Mouse (Mus musculus) hindbrain, embryonic 16.5 days (tissue): ENCODE measurements around the gene Fbln1. TPM values are rescaled to one million over a fixed set of nuclear protein-coding genes. Genes with fewer than 3 reads are reported as not detected.
A peak's percentile ranks its signal among the peaks of the same experiment; 100 is the strongest.
"Not testable (repeated sequence)": the region's sequence is repeated elsewhere in the genome, so short reads cannot be mapped to it uniquely, and the experiment has no call there.

Experiments used
- ATAC-seq: fragments of 200-750 bp; cut with Nextera tagmentation; 2 replicates; pipeline ENCODE4 v1.8.0; 2017; ENCODE audit warnings: moderate TSS enrichment, moderate library complexity
- H3K27ac ChIP-seq: fragments of 300-500 bp; sonication (generic); 2 replicates; pipeline ENCODE4 v1.5.1; 2014; ENCODE audit warnings: low read depth, mild to moderate bottlenecking, control low read depth, low read length, moderate library complexity
- H3K27me3 ChIP-seq: fragments of 300-500 bp; sonication (generic); replicated peaks from 2 replicates; pipeline ENCODE4 v1.6.1; 2014; ENCODE audit warnings: low read length; ENCODE audit not compliant: control insufficient read depth, insufficient read depth
- H3K36me3 ChIP-seq: fragments of 300-500 bp; sonication (generic); 2 replicates; pipeline ENCODE4 v1.6.1; 2014; ENCODE audit warnings: mild to moderate bottlenecking, low read length, moderate library complexity, mixed read lengths; ENCODE audit not compliant: control insufficient read depth, insufficient read depth
- H3K4me1 ChIP-seq: fragments of 300-500 bp; sonication (generic); 2 replicates; pipeline ENCODE4 v1.6.1; 2014; ENCODE audit warnings: low read depth, low read length; ENCODE audit not compliant: control insufficient read depth, insufficient read depth
- H3K4me2 ChIP-seq: fragments of 300-500 bp; sonication (generic); 2 replicates; pipeline ENCODE4 v1.6.1; 2014; ENCODE audit warnings: mild to moderate bottlenecking, low read length, control low read depth, moderate library complexity
- H3K4me3 ChIP-seq: fragments of 300-500 bp; sonication (generic); 2 replicates; pipeline ENCODE4 v1.5.1; 2014; ENCODE audit warnings: mild to moderate bottlenecking, low read length, control low read depth, moderate library complexity
- H3K9ac ChIP-seq: fragments of 300-500 bp; sonication (generic); 2 replicates; pipeline ENCODE4 v1.6.1; 2014; ENCODE audit warnings: low read depth, mild to moderate bottlenecking, control low read depth, low read length, moderate library complexity
- H3K9me3 ChIP-seq: fragments of 300-500 bp; sonication (generic); 2 replicates; pipeline ENCODE4 v1.6.1; 2014; ENCODE audit warnings: mild to moderate bottlenecking, low read length, moderate library complexity; ENCODE audit not compliant: control insufficient read depth
- WGBS: fragments of 180-500 bp; shearing (Covaris S2); extraction: QIAGEN DNeasy Blood & Tissue Kit; methylation state at CpG from one replicate; pipeline ENCODE4 v1.1.7; 2014; 5-methylcytosine and 5-hydroxymethylcytosine counted together
- polyA plus RNA-seq: library from polyadenylated mRNA; unstranded; fragments of >200 nt; fragmentation: Nextera tagmentation; extraction: Ambion mirVana; gene quantifications from 2 replicates; pipeline ENCODE4 v1.2.1, GENCODE M21; 2015

Fbln1 gene
- polyA plus RNA-seq, 1 experiment from 2014 or later = 52.0 TPM

- no peak overlapping the region for H3K4me2 ChIP-seq
- ATAC-seq = no peak
- WGBS = 55% methylated on average over 10 of the region's 10 CpGs
- no peak overlapping the region for H3K9ac ChIP-seq
- H3K27me3 ChIP-seq = no peaks in the 10 kb centered on the region
- no peak overlapping the region for H3K4me3 ChIP-seq
- H3K9me3 ChIP-seq = no peaks in the 10 kb centered on the region
- H3K36me3 ChIP-seq = no peaks in the 10 kb centered on the region
- H3K27ac ChIP-seq = no peak overlapping the region
- no peaks in the 10 kb centered on the region; the same call in 1 of the 2 replicates for H3K4me1 ChIP-seq
Measured at GRCm38 (mm10) chr15:85311058-85311657, 105.4 kb downstream of the Fbln1 start.

GRCm38 (mm10) chr15:85315378-85316025 lies 109.8 kb downstream of the Fbln1 start:
- Histone ChIP-seq H3K4me2 (no peak overlapping the region), H3K4me1 (no peaks in the 10 kb centered on the region; the same call in 1 of the 2 replicates), H3K27me3 (no peaks in the 10 kb centered on the region), H3K27ac (no peak overlapping the region), H3K4me3 (no peak overlapping the region), H3K9me3 (no peaks in the 10 kb centered on the region), H3K9ac (no peak overlapping the region), H3K36me3 (no peaks in the 10 kb centered on the region)
- WGBS = 38% methylated on average over 12 of the region's 13 CpGs
- peak; percentile 88 for ATAC-seq

- H3K4me1 ChIP-seq = no peaks in the 10 kb centered on the region; the same call in 1 of the 2 replicates
- no peak overlapping the region for H3K9ac ChIP-seq
- no peaks in the 10 kb centered on the region for H3K27me3 ChIP-seq
- no peak overlapping the region for H3K27ac ChIP-seq
- no peaks in the 10 kb centered on the region for H3K9me3 ChIP-seq
- no peak for ATAC-seq
- H3K4me2 ChIP-seq = no peak overlapping the region
- no peak overlapping the region for H3K4me3 ChIP-seq
- H3K36me3 ChIP-seq = no peaks in the 10 kb centered on the region
- 52% methylated on average over 14 of the region's 14 CpGs for WGBS
Measured at GRCm38 (mm10) chr15:85316342-85317140, 110.8 kb downstream of the Fbln1 start.

DNA sequence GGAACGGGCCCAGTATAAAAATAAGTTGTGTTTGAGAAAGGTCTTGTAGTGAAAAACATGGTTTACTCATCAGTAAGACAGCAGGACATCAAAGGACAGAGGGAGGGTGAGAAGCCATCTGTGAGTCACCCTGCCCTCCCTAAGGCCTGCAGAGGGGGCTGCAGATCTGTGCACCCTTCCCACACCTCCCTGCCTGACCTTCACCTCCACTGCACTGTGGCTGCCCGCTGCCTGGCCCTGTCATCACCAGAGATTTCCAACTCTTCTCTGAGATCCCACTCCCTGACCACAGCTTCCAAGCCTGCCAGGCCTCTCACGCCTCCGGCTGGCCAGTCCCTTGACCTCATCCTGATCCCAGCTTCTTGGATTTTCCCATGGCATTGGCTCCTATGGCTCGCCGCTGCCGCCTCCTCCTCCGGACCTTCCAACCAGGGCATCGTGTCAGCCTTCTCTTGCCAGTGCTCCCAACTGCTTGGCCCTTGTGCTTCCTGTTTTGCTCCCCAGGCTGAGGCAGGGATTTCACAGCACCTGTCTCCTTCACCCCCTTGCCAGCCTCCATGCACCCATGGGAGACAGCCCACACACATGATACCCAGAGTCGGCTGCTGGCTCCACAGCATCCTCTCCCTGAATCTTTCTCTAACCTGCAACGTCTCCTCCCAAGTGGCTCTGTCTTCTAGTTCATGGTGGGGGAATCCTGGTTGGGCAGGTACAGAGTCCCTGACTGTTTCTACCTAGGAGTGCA lies 114.3 kb downstream of the Fbln1 start:
- Histone ChIP-seq H3K9me3 (no peaks in the 10 kb centered on the region), H3K9ac (no peak overlapping the region), H3K36me3 (no peaks in the 10 kb centered on the region), H3K27me3 (no peaks in the 10 kb centered on the region), H3K4me3 (no peak overlapping the region), H3K4me1 (no peaks in the 10 kb centered on the region), H3K4me2 (no peak overlapping the region), H3K27ac (no peak overlapping the region)
- no peak for ATAC-seq
- WGBS = 87% methylated on average over 11 of the region's 11 CpGs

GRCm38 (mm10) chr15:85323214-85323613 lies 117.5 kb downstream of the Fbln1 start:
- Histone ChIP-seq H3K27me3 (no peaks in the 10 kb centered on the region), H3K27ac (no peak overlapping the region), H3K9ac (no peak overlapping the region), H3K4me1 (no peaks in the 10 kb centered on the region), H3K36me3 (no peaks in the 10 kb centered on the region), H3K4me3 (no peak overlapping the region), H3K9me3 (no peaks in the 10 kb centered on the region), H3K4me2 (no peak overlapping the region)
- no peak for ATAC-seq
- 96% methylated on average over 4 of the region's 4 CpGs for WGBS

DNA sequence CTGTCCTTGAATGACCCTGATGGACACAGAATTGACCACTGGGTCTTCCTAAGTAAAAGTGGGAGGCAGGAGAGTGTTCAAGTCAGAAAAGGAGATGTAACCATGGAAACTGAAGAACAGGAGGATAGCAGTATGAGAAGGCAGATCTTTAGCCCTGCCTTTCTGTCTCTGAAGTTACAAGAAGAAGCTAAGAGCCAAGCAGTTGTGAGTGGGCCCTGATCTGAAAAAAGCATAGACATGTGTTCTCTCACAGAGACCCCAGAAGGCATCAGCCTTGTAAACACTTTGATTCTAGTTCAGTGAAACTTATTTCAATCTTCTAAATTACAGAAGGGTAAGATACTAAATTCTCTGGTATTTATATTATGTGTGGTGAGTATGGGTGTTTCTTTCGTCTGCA lies 118.7 kb downstream of the Fbln1 start:
- 92% methylated on average over 1 of the region's 1 CpGs for WGBS
- ATAC-seq = no peak
- Histone ChIP-seq H3K27ac (no peak overlapping the region), H3K4me2 (no peak overlapping the region), H3K36me3 (no peaks in the 10 kb centered on the region), H3K27me3 (no peaks in the 10 kb centered on the region), H3K4me1 (no peaks in the 10 kb centered on the region), H3K9me3 (no peaks in the 10 kb centered on the region), H3K9ac (no peak overlapping the region), H3K4me3 (no peak overlapping the region)

DNA sequence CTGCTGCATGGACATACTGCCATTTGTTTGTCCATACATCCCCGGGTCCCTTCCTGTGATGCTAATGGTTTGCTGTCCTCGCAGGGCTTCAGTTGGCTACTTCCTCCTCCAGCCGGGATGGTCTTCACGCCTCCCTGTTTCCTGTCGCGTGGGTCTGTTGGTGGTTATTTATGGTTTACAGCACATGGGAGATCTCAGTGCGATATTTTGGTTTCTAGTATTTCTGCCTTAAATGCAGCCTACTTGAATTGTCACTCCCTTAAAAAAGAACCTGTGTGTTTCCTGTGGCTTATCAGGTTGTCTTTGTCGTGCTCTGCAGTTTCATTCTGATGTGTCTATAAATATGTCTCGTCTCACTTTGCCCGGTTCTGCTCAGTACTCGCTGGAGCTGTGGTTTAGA lies 122.1 kb downstream of the Fbln1 start:
- ATAC-seq = no peak
- Histone ChIP-seq H3K27ac (no peak overlapping the region), H3K9ac (no peak overlapping the region), H3K9me3 (no peaks in the 10 kb centered on the region), H3K36me3 (no peaks in the 10 kb centered on the region), H3K4me3 (no peak overlapping the region), H3K4me2 (no peak overlapping the region), H3K27me3 (no peaks in the 10 kb centered on the region), H3K4me1 (no peaks in the 10 kb centered on the region)
- WGBS = 66% methylated on average over 11 of the region's 11 CpGs

DNA sequence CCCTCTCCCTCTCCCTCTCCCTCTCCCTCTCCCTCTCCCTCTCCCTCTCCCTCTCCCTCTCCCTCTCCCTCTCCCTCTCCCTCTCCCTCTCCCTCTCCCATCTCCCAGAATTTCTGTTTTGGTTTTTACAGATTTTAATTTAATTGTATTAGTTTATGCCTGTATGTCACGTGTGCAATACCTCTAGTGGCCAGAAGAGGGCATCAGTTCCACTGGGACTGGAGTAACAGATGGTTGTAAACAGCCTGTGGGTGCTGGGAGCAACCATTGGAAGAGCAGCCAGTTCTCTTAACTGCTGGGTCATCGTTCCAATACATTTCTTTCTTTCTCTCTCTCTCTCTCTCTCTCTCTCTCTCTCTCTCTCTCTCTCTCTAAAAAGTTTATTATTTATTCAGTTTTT lies 122.7 kb downstream of the Fbln1 start:
- ATAC-seq, H3K36me3 ChIP-seq, H3K4me3 ChIP-seq, H3K27me3 ChIP-seq, H3K4me2 ChIP-seq, H3K4me1 ChIP-seq, H3K9me3 ChIP-seq, H3K9ac ChIP-seq, H3K27ac ChIP-seq: not testable (repeated sequence)
- 76% methylated on average over 2 of the region's 2 CpGs for WGBS

GRCm38 (mm10) chr15:85329096-85329495 lies 123.3 kb downstream of the Fbln1 start:
- H3K9me3 ChIP-seq = no peaks in the 10 kb centered on the region
- 90% methylated on average over 5 of the region's 5 CpGs for WGBS
- H3K4me2 ChIP-seq = no peak overlapping the region
- no peak overlapping the region for H3K27ac ChIP-seq
- no peaks in the 10 kb centered on the region for H3K27me3 ChIP-seq
- no peak overlapping the region for H3K4me3 ChIP-seq
- no peaks in the 10 kb centered on the region for H3K4me1 ChIP-seq
- no peak overlapping the region for H3K9ac ChIP-seq
- ATAC-seq = no peak
- H3K36me3 ChIP-seq = no peaks in the 10 kb centered on the region
